In the genomic region with DNA sequence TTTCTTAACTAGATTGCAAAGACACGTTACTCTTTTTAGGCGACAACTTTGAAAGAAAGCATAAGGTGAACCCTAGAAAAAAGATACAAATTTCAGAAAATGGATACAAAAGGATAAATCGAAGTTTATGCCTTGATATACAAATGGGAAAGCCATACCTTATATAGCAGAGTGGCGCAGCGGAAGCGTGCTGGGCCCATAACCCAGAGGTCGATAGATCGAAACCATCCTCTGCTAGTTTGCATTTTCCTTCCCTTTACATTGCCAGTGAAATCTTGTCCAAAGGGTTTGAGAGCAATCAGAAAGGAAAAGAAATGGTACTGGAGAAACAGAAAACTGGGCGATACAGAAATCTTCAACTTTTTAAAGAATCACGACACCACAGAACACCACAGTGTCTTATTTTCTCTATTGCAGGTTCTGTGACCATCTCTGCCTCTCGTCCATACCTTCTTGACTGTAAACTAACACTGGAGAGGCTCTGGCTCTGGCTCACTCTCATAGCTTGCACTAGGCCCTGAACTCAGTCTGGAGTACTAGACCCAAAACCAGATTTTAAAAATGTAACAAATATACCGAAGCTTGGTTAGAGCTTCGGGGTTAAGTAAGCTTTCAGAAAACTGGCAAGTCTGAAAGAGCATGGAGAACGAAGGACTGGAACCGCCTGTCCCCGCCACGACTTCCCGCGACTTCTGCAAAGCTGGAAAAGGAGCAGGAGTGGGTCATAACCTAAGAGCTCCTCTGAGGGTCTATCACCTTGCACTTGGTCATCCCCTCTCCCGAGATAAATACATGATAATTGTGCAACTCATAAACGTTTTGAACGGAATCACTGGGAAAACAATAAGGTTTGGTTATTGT, we compare ENCODE assay signal across 7 mouse cellular contexts. TPM values are rescaled to one million over a fixed set of nuclear protein-coding genes. Genes with fewer than 3 reads are reported as not detected.
A peak's percentile ranks its signal among the peaks of the same experiment; 100 is the strongest.
DNase-seq lines count a peak whose midpoint lies in the region; ATAC-seq and TF ChIP-seq lines count a peak whose summit lies in the region.

No protein-coding gene starts in this region.

- H3K9ac ChIP-seq in midbrain, embryonic 14.5 days (replicated peaks; ENCODE audit: low read length), result no peak overlapping the region
- no peak overlapping the region for H3K9ac ChIP-seq in intestine, postnatal 0 days (ENCODE audit: low read depth, low read length)
- no peak overlapping the region for H3K9ac ChIP-seq in stomach, embryonic 15.5 days

- peaks cover 27% of the 10 kb centered on the region for H3K4me1 ChIP-seq in midbrain, embryonic 10.5 days
- no peaks in the 10 kb centered on the region for H3K4me1 ChIP-seq in midbrain, embryonic 14.5 days (ENCODE audit: control insufficient read depth, insufficient read depth, low read length)
- H3K4me1 ChIP-seq in intestine, postnatal 0 days (replicated peaks; ENCODE audit: control insufficient read depth, insufficient read depth, low read length), result no peaks in the 10 kb centered on the region
- 0 out of 2 replicates have a peak, but pooled peaks cover 3% of the 10 kb centered on the region for H3K4me1 ChIP-seq in stomach, embryonic 15.5 days

- no peak for ATAC-seq in midbrain, embryonic 14.5 days (ENCODE audit: low FRiP score, low TSS enrichment)
- no peak for ATAC-seq in intestine, postnatal 0 days
- ATAC-seq in stomach, embryonic 15.5 days (ENCODE audit: insufficient read depth, low FRiP score, low read depth), result no peak

- under 1% methylated on average over 22 of the region's 22 CpGs for WGBS in midbrain, embryonic 10.5 days
- 8% methylated on average over 22 of the region's 22 CpGs for whole genome bisulfite sequencing in midbrain, embryonic 14.5 days
- 41% methylated on average over 22 of the region's 22 CpGs for WGBS in intestine, postnatal 0 days
- 37% methylated on average over 22 of the region's 22 CpGs for WGBS in stomach, embryonic 15.5 days

- H3K27ac ChIP-seq in midbrain, embryonic 10.5 days (replicated peaks), result peak overlapping the region; percentile 49; the same call in 1 of the 2 replicates
- H3K27ac ChIP-seq in midbrain, embryonic 14.5 days (replicated peaks; ENCODE audit: low read depth, low read length), result no peak overlapping the region
- no peak overlapping the region for H3K27ac ChIP-seq in intestine, postnatal 0 days (ENCODE audit: low read depth, low read length)
- H3K27ac ChIP-seq in stomach, embryonic 15.5 days, result no peak overlapping the region

- no peak overlapping the region for H3K4me2 ChIP-seq in midbrain, embryonic 14.5 days (ENCODE audit: low read length)
- H3K4me2 ChIP-seq in intestine, postnatal 0 days (replicated peaks; ENCODE audit: low read depth), result peak overlapping the region; percentile 21; the same call in 1 of the 2 replicates
- peak overlapping the region; percentile 33 for H3K4me2 ChIP-seq in stomach, embryonic 15.5 days

- H3K9me3 ChIP-seq in midbrain, embryonic 10.5 days (replicated peaks), result no peaks in the 10 kb centered on the region
- no peaks in the 10 kb centered on the region for H3K9me3 ChIP-seq in midbrain, embryonic 14.5 days (ENCODE audit: control insufficient read depth, low read length)
- no peaks in the 10 kb centered on the region for H3K9me3 ChIP-seq in intestine, postnatal 0 days (ENCODE audit: control insufficient read depth)
- H3K9me3 ChIP-seq in stomach, embryonic 15.5 days, result no peaks in the 10 kb centered on the region

- no peak for TF ChIP-seq CTCF in intestine, postnatal 0 days (IDR thresholded peaks at IDR 0.05; ENCODE audit: low read depth)

- peak overlapping the region; percentile 53 for H3K4me3 ChIP-seq in midbrain, embryonic 10.5 days
- no peak overlapping the region for H3K4me3 ChIP-seq in midbrain, embryonic 14.5 days (replicated peaks; ENCODE audit: low read depth, low read length)
- no peak overlapping the region for H3K4me3 ChIP-seq in intestine, postnatal 0 days (ENCODE audit: low read depth, low read length)
- H3K4me3 ChIP-seq in stomach, embryonic 15.5 days (replicated peaks), result no peak overlapping the region; the same call in 1 of the 2 replicates

- no peaks in the 10 kb centered on the region for H3K36me3 ChIP-seq in midbrain, embryonic 10.5 days
- no peaks in the 10 kb centered on the region for H3K36me3 ChIP-seq in midbrain, embryonic 14.5 days (ENCODE audit: control insufficient read depth, insufficient read depth, low read length)
- H3K36me3 ChIP-seq in intestine, postnatal 0 days (ENCODE audit: control insufficient read depth, insufficient read depth), result no peaks in the 10 kb centered on the region
- H3K36me3 ChIP-seq in stomach, embryonic 15.5 days, result no peaks in the 10 kb centered on the region

- intact Hi-C loops in gastrocnemius, postnatal 36 days (cut with DNase I), result no loop called here

- H3K27me3 ChIP-seq in midbrain, embryonic 10.5 days (ENCODE audit: low read depth, poor library complexity, severe bottlenecking), result no peaks in the 10 kb centered on the region
- H3K27me3 ChIP-seq in midbrain, embryonic 14.5 days (ENCODE audit: control insufficient read depth, insufficient read depth, low read length), result peaks cover 8% of the 10 kb centered on the region
- no peaks in the 10 kb centered on the region for H3K27me3 ChIP-seq in intestine, postnatal 0 days (replicated peaks; ENCODE audit: control insufficient read depth, insufficient read depth, low read length)
- no peaks in the 10 kb centered on the region for H3K27me3 ChIP-seq in stomach, embryonic 15.5 days (replicated peaks)

- DNase-seq in midbrain, embryonic 10.5 days (ENCODE audit: low spot score), result peak; percentile 60
- DNase-seq in midbrain, embryonic 14.5 days, result no peak
- DNase-seq in embryo, embryonic 11 days, result peak; percentile 72
- no peak for DNase-seq in adrenal gland, adult 18-20 months (ENCODE audit: low spot score in 2 of 2)
- DNase-seq in gastrocnemius, postnatal 36 days, result no peak

RNA-seq across cellular contexts. Expression of a gene that starts 37.7 kb away (rescaled TPM):
- polyA plus RNA-seq in midbrain, embryonic 10.5 days (2016; fragmentation: Nextera tagmentation; extraction: Ambion mirVana), result 23.8 and 24.8 TPM in 2 replicates
- 16.8 and 18.2 TPM in 2 replicates for polyA plus RNA-seq in midbrain, embryonic 14.5 days (2014; fragmentation: Nextera tagmentation; extraction: Ambion mirVana)
- polyA plus RNA-seq in intestine, postnatal 0 days (2015; fragmentation: Nextera tagmentation; extraction: Ambion mirVana), result 1.2 TPM in 2 replicates
- 7.8 and 8.5 TPM in 2 replicates for polyA plus RNA-seq in stomach, embryonic 15.5 days (2015; fragmentation: Nextera tagmentation; extraction: Ambion mirVana)
- total RNA-seq in adrenal gland, adult 18-20 months (2021), result 1 to 10 TPM in 1 of 2 experiments, under 1 TPM in 1; 0.80 to 1.5 TPM
- under 1 TPM; 0.26 to 0.30 TPM for total RNA-seq in gastrocnemius, postnatal 36 days (2021)

Comparison
In these comparisons a context has a peak if more than half of its experiments do, and no peak if none do; other contexts are left out.
1. DNase-seq: peak in midbrain, embryonic 10.5 days (single experiment) and embryo, embryonic 11 days (single experiment); none in midbrain, embryonic 14.5 days (single experiment), adrenal gland, adult 18-20 months (0 of 2) and gastrocnemius, postnatal 36 days (0 of 2).